10 mouse cellular contexts compared by ENCODE assay signal in genomic region chr11:67010430-67010829, GRCm38 (mm10). TPM values are rescaled to one million over a fixed set of nuclear protein-coding genes. Genes with fewer than 3 reads are reported as not detected.
DNase-seq lines count a peak whose midpoint lies in the region; ATAC-seq and TF ChIP-seq lines count a peak whose summit lies in the region.
"Had no signal": no experiment of that assay in that cellular context is flagged by ENCODE, and none has a peak within 500 bp of the region (broad histone marks: within the 10 kb centered on the region; RNA-seq: fewer than 3 reads in every experiment).

No protein-coding gene starts in this region.

- no peaks in the 10 kb centered on the region for H3K36me3 ChIP-seq in kidney, embryonic 16.5 days (ENCODE audit: insufficient read depth, low read length)
- no peaks in the 10 kb centered on the region for H3K36me3 ChIP-seq in kidney, adult 2 months (ENCODE audit: control insufficient read depth, insufficient read depth, low read length)
- no peaks in the 10 kb centered on the region for H3K36me3 ChIP-seq in embryonic facial prominence, embryonic 14.5 days (ENCODE audit: control insufficient read depth, insufficient read depth, low read length)
- H3K36me3 ChIP-seq: limb, embryonic 13.5 days had no signal

- ATAC-seq in kidney, embryonic 16.5 days (ENCODE audit: low FRiP score, low TSS enrichment) = no peak
- ATAC-seq in embryonic facial prominence, embryonic 14.5 days (ENCODE audit: low read depth) = peak; percentile 72; the same call in 1 of the 2 replicates

- WGBS in kidney, embryonic 16.5 days = 3% methylated on average over 8 of the region's 8 CpGs
- 4% methylated on average over 8 of the region's 8 CpGs for WGBS in kidney, adult 2 months
- 4% methylated on average over 8 of the region's 8 CpGs for WGBS in embryonic facial prominence, embryonic 14.5 days

- H3K9me3 ChIP-seq in kidney, embryonic 16.5 days (ENCODE audit: low read length) = no peaks in the 10 kb centered on the region
- no peaks in the 10 kb centered on the region for H3K9me3 ChIP-seq in embryonic facial prominence, embryonic 14.5 days (ENCODE audit: control insufficient read depth, low read length)
- H3K9me3 ChIP-seq: limb, embryonic 13.5 days had no signal

- TF ChIP-seq POLR2A in kidney, adult 2 months (IDR thresholded peaks at IDR 0.05; ENCODE audit: low read depth, low read length) = no peak

- no peak overlapping the region for H3K4me3 ChIP-seq in kidney, embryonic 16.5 days (ENCODE audit: low read length)
- H3K4me3 ChIP-seq in kidney, adult 2 months (ENCODE audit: insufficient read depth, low read depth, low read length) = no peak overlapping the region
- no peak overlapping the region for H3K4me3 ChIP-seq in embryonic facial prominence, embryonic 14.5 days (ENCODE audit: low read depth, low read length)
- H3K4me3 ChIP-seq: limb, embryonic 13.5 days had no signal

- H3K4me1 ChIP-seq in kidney, embryonic 16.5 days (ENCODE audit: insufficient read depth, low read length) = 0 out of 2 replicates have a peak, but pooled peaks cover 5% of the 10 kb centered on the region
- no peaks in the 10 kb centered on the region; the same call in 1 of the 2 replicates for H3K4me1 ChIP-seq in kidney, adult 2 months (ENCODE audit: control insufficient read depth, insufficient read depth, low read length)
- H3K4me1 ChIP-seq in embryonic facial prominence, embryonic 14.5 days (ENCODE audit: control insufficient read depth, insufficient read depth, low read length) = no peaks in the 10 kb centered on the region; the same call in 1 of the 2 replicates
- H3K4me1 ChIP-seq: limb, embryonic 13.5 days had no signal

- peak overlapping the region; percentile 21; the same call in 1 of the 2 replicates for H3K4me2 ChIP-seq in kidney, embryonic 16.5 days (replicated peaks; ENCODE audit: low read depth, low read length)
- H3K4me2 ChIP-seq in embryonic facial prominence, embryonic 14.5 days (ENCODE audit: low read depth, low read length) = no peak overlapping the region; the same call in 1 of the 2 replicates
- H3K4me2 ChIP-seq: limb, embryonic 13.5 days had no signal

- H3K27me3 ChIP-seq in kidney, embryonic 16.5 days (ENCODE audit: insufficient read depth, low read length) = no peaks in the 10 kb centered on the region
- H3K27me3 ChIP-seq in kidney, adult 2 months (replicated peaks; ENCODE audit: control insufficient read depth, insufficient read depth, low read length) = no peaks in the 10 kb centered on the region
- no peaks in the 10 kb centered on the region for H3K27me3 ChIP-seq in embryonic facial prominence, embryonic 14.5 days (replicated peaks; ENCODE audit: control insufficient read depth, insufficient read depth, low read length)
- H3K27me3 ChIP-seq: limb, embryonic 13.5 days had no signal

- TF ChIP-seq CTCF in kidney, adult 2 months (conservative IDR thresholded peaks at IDR 0.05; ENCODE audit: insufficient read depth, insufficient read length, low read depth, low read length) = no peak

- H3K27ac ChIP-seq in kidney, embryonic 16.5 days (ENCODE audit: low read length) = no peak overlapping the region
- no peak overlapping the region for H3K27ac ChIP-seq in kidney, adult 2 months (ENCODE audit: insufficient read depth, low read depth, low read length)
- no peak overlapping the region for H3K27ac ChIP-seq in embryonic facial prominence, embryonic 14.5 days (replicated peaks; ENCODE audit: low read depth, low read length)
- H3K27ac ChIP-seq: limb, embryonic 13.5 days had no signal

- no peak overlapping the region; the same call in 1 of the 2 replicates for H3K9ac ChIP-seq in kidney, embryonic 16.5 days (replicated peaks; ENCODE audit: low read length)
- no peak overlapping the region for H3K9ac ChIP-seq in embryonic facial prominence, embryonic 14.5 days (ENCODE audit: low read depth, low read length)
- H3K9ac ChIP-seq: limb, embryonic 13.5 days had no signal

- DNase-seq in kidney, adult 2 months = no peak
- peak; percentile 29 for DNase-seq in Muller cell, postnatal 12 days (ENCODE audit: inconsistent ontology term)
- peak; percentile 50 for DNase-seq in embryonic facial prominence, embryonic 14.5 days (ENCODE audit: low spot score)
- peak; percentile 31 for DNase-seq in mesoderm, embryonic 11.5 days (ENCODE audit: low read depth, low spot score)
- DNase-seq in spleen, postnatal 4 days (ENCODE audit: low spot score in 2 of 2) = no peak
- no peak for DNase-seq in cerebellum, postnatal 36 days
- no peak for DNase-seq in lung, postnatal 25 days (ENCODE audit: low spot score)

RNA-seq across cellular contexts. Expression of gene Tmem220, which starts 14.5 kb away (rescaled TPM):
- 1.8 and 2.3 TPM in 2 replicates for polyA plus RNA-seq in kidney, embryonic 16.5 days (2015; fragmentation: Nextera tagmentation; extraction: Ambion mirVana)
- 6.4 and 7.5 TPM in 2 replicates for polyA plus RNA-seq in kidney, adult 2 months (2012; rRNA removed)
- polyA plus RNA-seq in embryonic facial prominence, embryonic 14.5 days (2014; fragmentation: Nextera tagmentation; extraction: Ambion mirVana) = 1.2 and 1.6 TPM in 2 replicates

RNA-seq across cellular contexts. Expression of gene Adprm, which starts 42.0 kb away (rescaled TPM):
- 29.9 TPM in 2 replicates for polyA plus RNA-seq in kidney, embryonic 16.5 days (2015; fragmentation: Nextera tagmentation; extraction: Ambion mirVana)
- 15.1 and 19.0 TPM in 2 replicates for polyA plus RNA-seq in kidney, adult 2 months (2012; rRNA removed)
- polyA plus RNA-seq in embryonic facial prominence, embryonic 14.5 days (2014; fragmentation: Nextera tagmentation; extraction: Ambion mirVana) = 30.4 and 31.9 TPM in 2 replicates

RNA-seq across cellular contexts. Expression of gene Sco1, which starts 42.0 kb away (rescaled TPM):
- polyA plus RNA-seq in kidney, embryonic 16.5 days (2015; fragmentation: Nextera tagmentation; extraction: Ambion mirVana) = 16.3 and 17.7 TPM in 2 replicates
- 4.5 and 5.8 TPM in 2 replicates for polyA plus RNA-seq in kidney, adult 2 months (2012; rRNA removed)
- polyA plus RNA-seq in embryonic facial prominence, embryonic 14.5 days (2014; fragmentation: Nextera tagmentation; extraction: Ambion mirVana) = 13.4 and 14.9 TPM in 2 replicates

RNA-seq across cellular contexts. Expression of gene Tmem238l, which starts 54.0 kb away (rescaled TPM):
- polyA plus RNA-seq in kidney, embryonic 16.5 days (2015; fragmentation: Nextera tagmentation; extraction: Ambion mirVana) = 0.35 TPM in 1 of 2 replicates, not detected in the other
- polyA plus RNA-seq in kidney, adult 2 months (2012; rRNA removed) = 5.3 and 5.8 TPM in 2 replicates
- not detected in 2 replicates for polyA plus RNA-seq in embryonic facial prominence, embryonic 14.5 days (2014; fragmentation: Nextera tagmentation; extraction: Ambion mirVana)
- polyA plus RNA-seq: limb, embryonic 13.5 days; testis, adult 2 months had no signal

Comparison
In these comparisons a context has a peak if more than half of its experiments do, and no peak if none do; other contexts are left out.
1. DNase-seq: peak in Muller cell, postnatal 12 days (single experiment), embryonic facial prominence, embryonic 14.5 days (single experiment) and mesoderm, embryonic 11.5 days (single experiment); none in kidney, adult 2 months (single experiment), spleen, postnatal 4 days (0 of 2), cerebellum, postnatal 36 days (0 of 2) and lung, postnatal 25 days (single experiment).